Mouse (Mus musculus) liver, postnatal 0 days (tissue): ENCODE results near the gene Cela3a. TPM values are rescaled to one million over a fixed set of nuclear protein-coding genes. Genes with fewer than 3 reads are reported as not detected.
"Not testable (repeated sequence)": the region's sequence is repeated elsewhere in the genome, so short reads cannot be mapped to it uniquely, and the experiment has no call there.

Experiments
- ATAC-seq: fragments of 200-750 bp; cut with Nextera tagmentation; 2 replicates; pipeline ENCODE4 v1.8.0; 2017; ENCODE audit warnings: mild to moderate bottlenecking, moderate library complexity
- DNase-seq: peaks from one replicate; pipeline ENCODE4 v3.0.0-alpha.2; 2016
- H3K27ac ChIP-seq: fragments of 300-500 bp; sonication (generic); 2 replicates; pipeline ENCODE4 v1.5.1; 2014; ENCODE audit warnings: antibody characterized with exemption, moderate library complexity, mild to moderate bottlenecking, low read depth
- H3K27me3 ChIP-seq: fragments of 300-500 bp; sonication (generic); 2 replicates; pipeline ENCODE4 v1.6.1; 2014; ENCODE audit warnings: low read length, control low read depth, mixed read lengths; ENCODE audit not compliant: insufficient read depth
- H3K36me3 ChIP-seq: fragments of 300-500 bp; sonication (generic); replicated peaks from 2 replicates; pipeline ENCODE4 v1.6.1; 2014; ENCODE audit warnings: mild to moderate bottlenecking, control low read depth, low read length, moderate library complexity, mixed read lengths; ENCODE audit not compliant: insufficient read depth
- H3K4me1 ChIP-seq: fragments of 300-500 bp; sonication (generic); 2 replicates; pipeline ENCODE4 v1.6.1; 2014; ENCODE audit warnings: antibody characterized with exemption, mild to moderate bottlenecking, control low read depth; ENCODE audit not compliant: insufficient read depth
- H3K4me2 ChIP-seq: fragments of 300-500 bp; sonication (generic); 2 replicates; pipeline ENCODE4 v1.6.1; 2014; ENCODE audit warnings: low read depth, mild to moderate bottlenecking, low read length, moderate library complexity, mixed read lengths
- H3K4me3 ChIP-seq: fragments of 300-500 bp; sonication (generic); 2 replicates; pipeline ENCODE4 v1.5.1; 2014; ENCODE audit warnings: low read depth, low read length
- H3K9ac ChIP-seq: fragments of 300-500 bp; sonication (generic); replicated peaks from 2 replicates; pipeline ENCODE4 v1.6.1; 2014; ENCODE audit warnings: mild to moderate bottlenecking, moderate library complexity
- H3K9me3 ChIP-seq: fragments of 300-500 bp; sonication (generic); 2 replicates; pipeline ENCODE4 v1.6.1; 2016; ENCODE audit warnings: mild to moderate bottlenecking, control low read depth, low read length, mixed read lengths
- CTCF ChIP-seq: sonication (generic); IDR thresholded peaks from 2 replicates; pipeline ENCODE4 v1.5.1; 2016; ENCODE audit warnings: antibody characterized with exemption, low read depth
- EP300 ChIP-seq: IDR thresholded peaks from 2 replicates; pipeline ENCODE4 v1.6.1; 2016; ENCODE audit warnings: antibody characterized with exemption, low read depth, mild to moderate bottlenecking
- WGBS: fragments of 180-500 bp; shearing (Covaris S2); extraction: QIAGEN DNeasy Blood & Tissue Kit; methylation state at CpG from one replicate; pipeline ENCODE4 v1.1.7; 2014; ENCODE audit not compliant: insufficient replicate concordance; 5-methylcytosine and 5-hydroxymethylcytosine counted together
- polyA plus RNA-seq: library from polyadenylated mRNA; unstranded; fragments of >200 nt; fragmentation: Nextera tagmentation; extraction: Ambion mirVana; gene quantifications from 2 replicates; pipeline ENCODE4 v1.2.1, GENCODE M21; 2015

Cela3a gene
- polyA plus RNA-seq, 1 experiment from 2014 or later: not detected

GRCm38 (mm10) chr4:137445881-137446280 lies 36.3 kb upstream of the Cela3a start:
- Histone ChIP-seq H3K9me3 (no peaks in the 10 kb centered on the region), H3K9ac (no peak overlapping the region), H3K27me3 (no peaks in the 10 kb centered on the region), H3K36me3 (no peaks in the 10 kb centered on the region), H3K4me2 (no peak overlapping the region), H3K4me3 (no peak overlapping the region), H3K27ac (no peak overlapping the region), H3K4me1 (peaks cover 15% of the 10 kb centered on the region)
- no peak for DNase-seq
- no peak for TF ChIP-seq EP300
- TF ChIP-seq CTCF: no peak
- whole genome bisulfite sequencing: 77% methylated on average over 4 of the region's 4 CpGs
- no peak for ATAC-seq

GRCm38 (mm10) chr4:137443625-137444024 lies 34.0 kb upstream of the Cela3a start:
- no peak overlapping the region for H3K4me2 ChIP-seq
- TF ChIP-seq EP300 (peak; percentile 46; the same call in 1 of the 2 replicates), CTCF (peak; percentile 94)

GRCm38 (mm10) chr4:137441332-137441731 lies 31.7 kb upstream of the Cela3a start:
- no peak for TF ChIP-seq EP300
- peak; percentile 42 for TF ChIP-seq CTCF
- ATAC-seq (no peak), DNase-seq (no peak)
- no peaks in the 10 kb centered on the region for H3K9me3 ChIP-seq
- 84% methylated on average over 4 of the region's 4 CpGs for WGBS
- H3K4me1 ChIP-seq: peaks cover 14% of the 10 kb centered on the region
- no peaks in the 10 kb centered on the region for H3K36me3 ChIP-seq
- no peak overlapping the region for H3K27ac ChIP-seq
- H3K4me3 ChIP-seq: no peak overlapping the region
- H3K9ac ChIP-seq: no peak overlapping the region
- no peak overlapping the region for H3K4me2 ChIP-seq
- no peaks in the 10 kb centered on the region for H3K27me3 ChIP-seq

More at GRCm38 (mm10) chr4:137443625-137444024, 34.0 kb upstream of the Cela3a start:
- Histone ChIP-seq H3K4me1 (peaks cover 19% of the 10 kb centered on the region), H3K9ac (no peak overlapping the region), H3K36me3 (no peaks in the 10 kb centered on the region), H3K27me3 (no peaks in the 10 kb centered on the region), H3K4me3 (no peak overlapping the region), H3K9me3 (no peaks in the 10 kb centered on the region), H3K27ac (no peak overlapping the region)
- WGBS: 37% methylated on average over 5 of the region's 5 CpGs
- DNase-seq (peak; percentile 83), ATAC-seq (no peak)

GRCm38 (mm10) chr4:137438842-137439241 lies 29.3 kb upstream of the Cela3a start:
- H3K27ac ChIP-seq: peak overlapping the region; percentile 24; the same call in 1 of the 2 replicates
- no peaks in the 10 kb centered on the region for H3K27me3 ChIP-seq
- H3K36me3 ChIP-seq: no peaks in the 10 kb centered on the region
- DNase-seq (peak; percentile 37), ATAC-seq (peak; percentile 98)
- peaks cover 14% of the 10 kb centered on the region for H3K4me1 ChIP-seq
- no peak overlapping the region for H3K4me3 ChIP-seq
- 58% methylated on average over 8 of the region's 8 CpGs for WGBS
- TF ChIP-seq CTCF (no peak), EP300 (peak; percentile 70; the same call in 1 of the 2 replicates)
- 0 out of 2 replicates have a peak overlapping the region, but pooled peaks have one; percentile 12 for H3K9ac ChIP-seq
- H3K4me2 ChIP-seq: peak overlapping the region; percentile 43
- H3K9me3 ChIP-seq: no peaks in the 10 kb centered on the region

- Histone ChIP-seq H3K36me3 (no peaks in the 10 kb centered on the region), H3K27ac (no peak overlapping the region), H3K4me1 (peaks cover 20% of the 10 kb centered on the region), H3K9ac (no peak overlapping the region), H3K4me3 (no peak overlapping the region), H3K4me2 (no peak overlapping the region), H3K27me3 (no peaks in the 10 kb centered on the region), H3K9me3 (no peaks in the 10 kb centered on the region)
- ATAC-seq (no peak), DNase-seq (no peak)
- TF ChIP-seq EP300 (no peak), CTCF (no peak)
- 89% methylated on average over 8 of the region's 8 CpGs for WGBS
Measured at GRCm38 (mm10) chr4:137436979-137437669, 27.5 kb upstream of the Cela3a start.

- not testable (repeated sequence) for H3K4me1 ChIP-seq, H3K27me3 ChIP-seq, DNase-seq, H3K4me3 ChIP-seq, H3K9ac ChIP-seq, H3K9me3 ChIP-seq, H3K36me3 ChIP-seq, H3K4me2 ChIP-seq
- peak; percentile 85 for ATAC-seq
- 46% methylated on average over 10 of the region's 10 CpGs for WGBS
- peak overlapping the region; percentile 63 for H3K27ac ChIP-seq
Measured at GRCm38 (mm10) chr4:137432700-137433550, 23.3 kb upstream of the Cela3a start.
